Mouse (Mus musculus) myocyte (in vitro differentiated cells): ENCODE measurements at regions not wholly inside any gene's neighbourhood (a gene's known extent, or its start where the extent isn't known, plus 50 kb on each side); places are given as distances from the start of the nearest gene placed in this dataset.

Experiments
- H3K27me3 ChIP-seq: one replicate; pipeline ENCODE4 v1.6.1; 2011; ENCODE audit not compliant: control insufficient read depth, insufficient read depth, insufficient read length
- H3K36me3 ChIP-seq: one replicate; pipeline ENCODE4 v1.6.1; 2011; ENCODE audit not compliant: control insufficient read depth, insufficient read depth
- H3K4me2 ChIP-seq: one replicate; pipeline ENCODE4 v1.6.1; 2011; ENCODE audit warnings: low read depth, control low read depth
- H3K4me3 ChIP-seq: one replicate; pipeline ENCODE4 v1.5.1; 2011; ENCODE audit warnings: mild to moderate bottlenecking, control low read depth, moderate library complexity
- H3K79me2 ChIP-seq: one replicate; pipeline ENCODE4 v1.6.1; 2011; ENCODE audit not compliant: control insufficient read depth, insufficient read depth
- H3ac ChIP-seq: one replicate; pipeline ENCODE4 v1.6.1; 2011; ENCODE audit not compliant: control insufficient read depth, insufficient read length
- CEBPB ChIP-seq: IDR thresholded peaks from 2 replicates; pipeline ENCODE4 v1.6.1; 2011; ENCODE audit warnings: mild to moderate bottlenecking, moderate library complexity; ENCODE audit not compliant: poor library complexity, insufficient read depth, severe bottlenecking
- E2F4 ChIP-seq: IDR thresholded peaks from one replicate; pipeline ENCODE4 v1.6.1; 2011; ENCODE audit warnings: mild to moderate bottlenecking, control low read depth, moderate library complexity; ENCODE audit not compliant: insufficient read depth
- MAX ChIP-seq: IDR thresholded peaks from one replicate; pipeline ENCODE4 v1.6.1; 2011; ENCODE audit warnings: low read depth, mild to moderate bottlenecking, control low read depth
- MYOD1 ChIP-seq, 3 experiments: IDR thresholded peaks; one replicate each; pipeline ENCODE4 v1.6.1; 2011; ENCODE audit warnings: control low read depth in 2 of 3, low read depth in 2 of 3, mild to moderate bottlenecking in 2 of 3, moderate library complexity in 1 of 3; ENCODE audit not compliant: insufficient read length in 2 of 3, control insufficient read depth in 1 of 3
- MYOG ChIP-seq, 3 experiments: IDR thresholded peaks; one replicate each; pipeline ENCODE4 v1.6.1; 2011; ENCODE audit warnings: control low read depth in 2 of 3, low read depth in 2 of 3, mild to moderate bottlenecking in 2 of 3; ENCODE audit not compliant: insufficient read length in 2 of 3, control insufficient read depth in 1 of 3, insufficient read depth in 1 of 3
- POLR2A ChIP-seq: IDR thresholded peaks from one replicate; pipeline ENCODE4 v1.6.1; 2011; ENCODE audit warnings: low read depth, mild to moderate bottlenecking, control low read depth, moderate library complexity; ENCODE audit not compliant: insufficient read length
- POLR2AphosphoS2 ChIP-seq: IDR thresholded peaks from one replicate; pipeline ENCODE4 v1.6.1; 2011; ENCODE audit warnings: low read depth, control low read depth; ENCODE audit not compliant: insufficient read length
- REST ChIP-seq: IDR thresholded peaks from one replicate; pipeline ENCODE4 v1.6.1; 2011; ENCODE audit warnings: mild to moderate bottlenecking, control low read depth, moderate library complexity; ENCODE audit not compliant: insufficient read depth, insufficient read length
- SRF ChIP-seq: IDR thresholded peaks from one replicate; pipeline ENCODE4 v1.6.1; 2011; ENCODE audit warnings: low read depth; ENCODE audit not compliant: control insufficient read depth, insufficient read length
- TCF12 ChIP-seq: IDR thresholded peaks from one replicate; pipeline ENCODE4 v1.6.1; 2011; ENCODE audit warnings: mild to moderate bottlenecking, control low read depth; ENCODE audit not compliant: poor library complexity, insufficient read depth, severe bottlenecking
- TCF3 ChIP-seq: IDR thresholded peaks from one replicate; pipeline ENCODE4 v1.6.1; 2011; ENCODE audit warnings: low read depth, control low read depth; ENCODE audit not compliant: insufficient read length
- USF1 ChIP-seq: IDR thresholded peaks from one replicate; pipeline ENCODE4 v1.6.1; 2011; ENCODE audit warnings: low read depth, mild to moderate bottlenecking, control low read depth, moderate library complexity

DNA sequence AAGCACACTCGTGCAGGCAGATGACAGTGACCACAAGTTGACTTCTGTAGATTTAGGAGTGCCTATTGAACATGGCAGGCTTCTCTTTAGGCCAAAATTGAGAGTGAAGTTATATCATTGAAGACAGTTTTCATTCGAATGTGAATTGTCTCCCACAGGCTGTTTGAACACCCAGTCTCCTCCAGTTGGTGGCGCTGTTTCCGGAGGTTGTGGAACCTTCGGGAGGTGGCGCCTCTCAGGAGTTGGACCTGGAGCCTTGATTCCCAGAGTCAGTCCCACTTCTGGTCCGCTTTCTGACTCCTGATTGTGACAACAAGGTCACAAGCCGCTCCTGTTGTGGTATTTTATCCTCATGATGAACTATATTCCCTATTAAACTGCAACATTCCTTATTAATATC, 254.5 kb downstream of the Gm11077 start:
- H3K36me3 ChIP-seq, result no peaks in the 10 kb centered on the region
- no peak overlapping the region for H3ac ChIP-seq
- no peak for TF ChIP-seq TCF3
- no peaks in the 10 kb centered on the region for H3K79me2 ChIP-seq
- no peaks in the 10 kb centered on the region for H3K27me3 ChIP-seq
- H3K4me3 ChIP-seq, result no peak overlapping the region
- no peak overlapping the region for H3K4me2 ChIP-seq

DNA sequence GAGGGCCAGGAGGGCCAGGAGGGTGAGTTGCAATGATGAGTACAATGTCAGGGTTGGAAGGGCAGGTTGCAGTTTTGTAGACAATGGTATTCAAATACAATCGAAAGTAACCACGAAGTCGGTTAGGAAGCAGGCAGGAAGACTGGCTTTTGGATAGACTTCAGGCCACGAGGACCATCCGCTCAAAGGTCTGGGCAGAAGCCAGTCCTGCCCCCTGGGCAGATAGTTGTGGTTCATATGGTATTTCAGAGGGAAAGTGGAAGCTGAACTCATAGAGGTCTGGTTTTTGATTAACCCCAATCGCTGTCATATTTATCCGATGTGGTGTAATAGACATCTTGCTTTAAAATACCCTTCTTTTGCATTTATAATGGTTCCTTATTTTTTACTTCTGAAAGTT, 255.2 kb downstream of the Gm11077 start:
- Histone ChIP-seq H3K27me3 (no peaks in the 10 kb centered on the region), H3K79me2 (no peaks in the 10 kb centered on the region), H3ac (no peak overlapping the region), H3K4me3 (no peak overlapping the region), H3K4me2 (no peak overlapping the region), H3K36me3 (no peaks in the 10 kb centered on the region)
- no peak for TF ChIP-seq REST
- TF ChIP-seq MYOD1 (IDR thresholded peaks at IDR 0.05; ENCODE audit: control insufficient read depth in 1 of 3, insufficient read length in 2 of 3, low read depth in 2 of 3), result no peak
- TF ChIP-seq USF1, result no peak
- TF ChIP-seq POLR2A, result no peak
- no peak for TF ChIP-seq MAX
- no peak for TF ChIP-seq TCF3
- TF ChIP-seq E2F4, result no peak
- TF ChIP-seq CEBPB, result no peak
- TF ChIP-seq TCF12, result no peak
- no peak for TF ChIP-seq MYOG (IDR thresholded peaks at IDR 0.05; ENCODE audit: control insufficient read depth in 1 of 3, insufficient read depth in 1 of 3, insufficient read length in 2 of 3, low read depth in 2 of 3)
- no peak for TF ChIP-seq POLR2AphosphoS2
- TF ChIP-seq SRF, result no peak

- no peak overlapping the region for H3K4me3 ChIP-seq
- H3ac ChIP-seq, result no peak overlapping the region
- no peak overlapping the region for H3K4me2 ChIP-seq
- TF ChIP-seq POLR2A, result no peak
- no peak for TF ChIP-seq E2F4
- TF ChIP-seq TCF12, result no peak
- no peak for TF ChIP-seq MAX
- no peak for TF ChIP-seq POLR2AphosphoS2
- TF ChIP-seq TCF3, result no peak
- no peak for TF ChIP-seq USF1
- no peak for TF ChIP-seq MYOD1 (IDR thresholded peaks at IDR 0.05; ENCODE audit: control insufficient read depth in 1 of 3, insufficient read length in 2 of 3, low read depth in 2 of 3)
- TF ChIP-seq REST, result no peak
- TF ChIP-seq SRF, result no peak
- H3K36me3 ChIP-seq, result no peaks in the 10 kb centered on the region
- H3K79me2 ChIP-seq, result no peaks in the 10 kb centered on the region
- no peaks in the 10 kb centered on the region for H3K27me3 ChIP-seq
These were observed 255.2 kb upstream of the Pde3a start for GRCm38 (mm10) chr6:140993643-140994580.

DNA sequence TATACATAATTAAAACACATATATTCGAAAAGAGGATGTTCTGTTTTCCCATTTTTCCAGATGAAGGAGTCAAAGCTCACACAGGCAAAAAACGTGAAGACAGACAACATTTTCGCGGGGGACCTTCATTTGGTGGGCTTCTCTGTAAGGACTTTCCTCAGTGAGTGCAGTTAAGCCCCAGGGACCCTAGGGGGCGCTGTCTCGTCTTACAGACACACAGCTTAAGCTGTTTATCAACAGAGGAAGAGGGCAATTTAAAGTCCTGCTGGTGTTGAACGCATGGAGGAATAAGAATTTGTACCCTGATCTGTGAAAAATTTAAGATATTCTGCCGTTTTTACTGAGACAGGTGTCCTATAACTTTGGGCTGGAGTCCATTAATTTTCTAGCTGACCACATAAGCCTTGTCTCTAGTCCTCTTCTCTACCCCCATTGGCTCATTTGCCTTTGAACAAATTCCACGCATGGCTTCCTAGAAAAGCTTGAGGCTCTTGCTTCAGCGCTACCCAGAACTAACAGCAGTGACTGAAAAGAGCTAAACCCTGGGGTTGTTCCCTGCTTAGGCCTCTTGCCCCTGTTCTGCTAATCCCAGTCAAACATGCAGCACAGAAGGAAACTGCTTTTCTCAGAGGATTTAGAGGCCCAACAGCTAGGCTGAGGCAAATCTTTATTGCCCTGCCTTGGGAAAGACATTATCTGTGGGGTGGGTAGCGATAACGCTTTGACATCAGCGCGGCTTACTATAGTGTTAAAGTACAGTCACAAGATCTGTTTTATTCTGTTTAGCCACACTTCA, 253.5 kb upstream of the Pde3a start:
- Histone ChIP-seq H3K27me3 (no peaks in the 10 kb centered on the region), H3K79me2 (no peaks in the 10 kb centered on the region), H3K36me3 (no peaks in the 10 kb centered on the region), H3K4me2 (no peak overlapping the region), H3K4me3 (no peak overlapping the region), H3ac (no peak overlapping the region)
- no peak for TF ChIP-seq USF1
- no peak for TF ChIP-seq CEBPB
- TF ChIP-seq E2F4, result no peak
- TF ChIP-seq MYOG (IDR thresholded peaks at IDR 0.05; ENCODE audit: control insufficient read depth in 1 of 3, insufficient read depth in 1 of 3, insufficient read length in 2 of 3, low read depth in 2 of 3), result no peak
- no peak for TF ChIP-seq TCF12
- no peak for TF ChIP-seq MAX
- TF ChIP-seq TCF3, result no peak

- no peaks in the 10 kb centered on the region for H3K27me3 ChIP-seq
- TF ChIP-seq USF1, result no peak
- TF ChIP-seq MYOD1 (IDR thresholded peaks at IDR 0.05; ENCODE audit: control insufficient read depth in 1 of 3, insufficient read length in 2 of 3, low read depth in 2 of 3), result no peak
- TF ChIP-seq POLR2AphosphoS2, result no peak
- no peak for TF ChIP-seq MYOG (IDR thresholded peaks at IDR 0.05; ENCODE audit: control insufficient read depth in 1 of 3, insufficient read depth in 1 of 3, insufficient read length in 2 of 3, low read depth in 2 of 3)
- TF ChIP-seq REST, result no peak
- no peak for TF ChIP-seq MAX
- TF ChIP-seq TCF12, result no peak
- H3K36me3 ChIP-seq, result no peaks in the 10 kb centered on the region
- no peak overlapping the region for H3K4me2 ChIP-seq
- H3K79me2 ChIP-seq, result no peaks in the 10 kb centered on the region
- no peak overlapping the region for H3K4me3 ChIP-seq
- no peak overlapping the region for H3ac ChIP-seq
These were observed 251.0 kb upstream of the Pde3a start for GRCm38 (mm10) chr6:140998069-140998468.
